ENCODE assay signal across 9 mouse cellular contexts in genomic region chr3:96409701-96410246, GRCm38 (mm10). TPM values are rescaled to one million over a fixed set of nuclear protein-coding genes. Genes with fewer than 3 reads are reported as not detected.
A peak's percentile ranks its signal among the peaks of the same experiment; 100 is the strongest.
DNase-seq lines count a peak whose midpoint lies in the region; ATAC-seq and TF ChIP-seq lines count a peak whose summit lies in the region.
"Had no signal": no experiment of that assay in that cellular context is flagged by ENCODE, and none has a peak within 500 bp of the region (broad histone marks: within the 10 kb centered on the region; RNA-seq: fewer than 3 reads in every experiment).

No protein-coding gene starts in this region.

- 3% methylated on average over 31 of the region's 31 CpGs for whole genome bisulfite sequencing in hindbrain, embryonic 10.5 days
- WGBS in hindbrain, embryonic 14.5 days: 3% methylated on average over 31 of the region's 31 CpGs
- 4% methylated on average over 31 of the region's 31 CpGs for WGBS in hindbrain, postnatal 0 days
- WGBS in midbrain, embryonic 13.5 days: 5% methylated on average over 31 of the region's 31 CpGs

- H3K4me3 ChIP-seq in hindbrain, embryonic 10.5 days: peak overlapping the region; percentile 36
- H3K4me3 ChIP-seq in hindbrain, embryonic 14.5 days (replicated peaks; ENCODE audit: low read length): no peak overlapping the region
- H3K4me3 ChIP-seq in hindbrain, postnatal 0 days (ENCODE audit: low read length): no peak overlapping the region
- H3K4me3 ChIP-seq in midbrain, embryonic 13.5 days (replicated peaks): 0 out of 2 replicates have a peak overlapping the region, but pooled peaks have one; percentile 12

- 0 out of 2 replicates have a peak overlapping the region, but pooled peaks have one; percentile 41 for H3K27ac ChIP-seq in hindbrain, embryonic 10.5 days
- no peak overlapping the region for H3K27ac ChIP-seq in hindbrain, embryonic 14.5 days
- H3K27ac ChIP-seq in hindbrain, postnatal 0 days: no peak overlapping the region
- H3K27ac ChIP-seq in midbrain, embryonic 13.5 days: no peak overlapping the region

- no peak overlapping the region for H3K4me2 ChIP-seq in hindbrain, embryonic 14.5 days (replicated peaks)
- peak overlapping the region; percentile 21; the same call in 1 of the 2 replicates for H3K4me2 ChIP-seq in hindbrain, postnatal 0 days (ENCODE audit: low read depth, low read length)
- no peak overlapping the region; the same call in 1 of the 2 replicates for H3K4me2 ChIP-seq in midbrain, embryonic 13.5 days (replicated peaks)

- H3K9ac ChIP-seq in hindbrain, embryonic 14.5 days: no peak overlapping the region
- H3K9ac ChIP-seq in hindbrain, postnatal 0 days (replicated peaks; ENCODE audit: low read length): no peak overlapping the region
- no peak overlapping the region for H3K9ac ChIP-seq in midbrain, embryonic 13.5 days (replicated peaks)

- TF ChIP-seq CTCF in hindbrain, postnatal 0 days (IDR thresholded peaks at IDR 0.05; ENCODE audit: low read depth): no peak; the same call in 1 of the 2 replicates

- peaks cover 3% of the 10 kb centered on the region; the same call in 1 of the 2 replicates for H3K9me3 ChIP-seq in hindbrain, embryonic 10.5 days
- H3K9me3 ChIP-seq in hindbrain, embryonic 14.5 days (ENCODE audit: control insufficient read depth, low read length): no peaks in the 10 kb centered on the region
- no peaks in the 10 kb centered on the region for H3K9me3 ChIP-seq in hindbrain, postnatal 0 days (ENCODE audit: low read length)
- no peaks in the 10 kb centered on the region for H3K9me3 ChIP-seq in midbrain, embryonic 13.5 days

- ATAC-seq in hindbrain, embryonic 14.5 days (ENCODE audit: low FRiP score): no peak; the same call in 1 of the 2 replicates
- ATAC-seq in common myeloid progenitor, adult 5-6 weeks (replicated peaks; ENCODE audit: low read depth, poor library complexity, severe bottlenecking): peak; percentile 37; the same call in 1 of the 2 replicates
- no peak for ATAC-seq in hindbrain, postnatal 0 days
- ATAC-seq in midbrain, embryonic 13.5 days: no peak
- ATAC-seq in megakaryocyte-erythroid progenitor cell, adult 5-6 weeks (replicated peaks; ENCODE audit: low FRiP score, low TSS enrichment, poor library complexity, severe bottlenecking): no peak

- peaks cover 67% of the 10 kb centered on the region for H3K27me3 ChIP-seq in hindbrain, embryonic 10.5 days (ENCODE audit: insufficient read depth, poor library complexity, severe bottlenecking)
- peaks cover 65% of the 10 kb centered on the region for H3K27me3 ChIP-seq in hindbrain, embryonic 14.5 days (ENCODE audit: control insufficient read depth, insufficient read depth, low read length)
- H3K27me3 ChIP-seq in hindbrain, postnatal 0 days (ENCODE audit: insufficient read depth, low read length): peaks cover 51% of the 10 kb centered on the region
- peaks cover 67% of the 10 kb centered on the region for H3K27me3 ChIP-seq in midbrain, embryonic 13.5 days

- peak; percentile 59 for DNase-seq in hindbrain, embryonic 10.5 days (ENCODE audit: low spot score)
- DNase-seq in hindbrain, embryonic 14.5 days (ENCODE audit: low spot score): no peak
- no peak for DNase-seq in hindbrain, postnatal 0 days (ENCODE audit: low spot score)
- no peak for DNase-seq in layer of hippocampus, postnatal 25 days (ENCODE audit: extremely low spot score in 1 of 2, low spot score in 1 of 2)
- no peak for DNase-seq in spleen, adult 12 weeks (ENCODE audit: low spot score)

- H3K36me3 ChIP-seq in hindbrain, embryonic 10.5 days: peaks cover 8% of the 10 kb centered on the region; the same call in 1 of the 2 replicates
- H3K36me3 ChIP-seq in hindbrain, embryonic 14.5 days (replicated peaks; ENCODE audit: control insufficient read depth, insufficient read depth): no peaks in the 10 kb centered on the region
- no peaks in the 10 kb centered on the region for H3K36me3 ChIP-seq in hindbrain, postnatal 0 days (ENCODE audit: insufficient read depth, low read length)
- H3K36me3 ChIP-seq in midbrain, embryonic 13.5 days: no peaks in the 10 kb centered on the region

- H3K4me1 ChIP-seq in hindbrain, embryonic 10.5 days (replicated peaks): peaks cover 23% of the 10 kb centered on the region
- H3K4me1 ChIP-seq in hindbrain, embryonic 14.5 days (replicated peaks; ENCODE audit: control insufficient read depth, insufficient read depth, low read length): 0 out of 2 replicates have a peak, but pooled peaks cover 3% of the 10 kb centered on the region
- H3K4me1 ChIP-seq in hindbrain, postnatal 0 days (ENCODE audit: insufficient read depth, low read length): no peaks in the 10 kb centered on the region
- peaks cover 16% of the 10 kb centered on the region for H3K4me1 ChIP-seq in midbrain, embryonic 13.5 days (replicated peaks)

RNA-seq across cellular contexts. Expression of gene BC107364, which starts 42.3 kb away (rescaled TPM):
- 0.25 TPM in 1 of 2 replicates, not detected in the other for polyA plus RNA-seq in hindbrain, embryonic 10.5 days (2016; fragmentation: Nextera tagmentation; extraction: Ambion mirVana)
- not detected in 2 replicates for polyA plus RNA-seq in hindbrain, embryonic 14.5 days (2014; fragmentation: Nextera tagmentation; extraction: Ambion mirVana)
- total RNA-seq in common myeloid progenitor, adult 5-6 weeks (2017): not detected in 2 replicates
- not detected in 2 replicates for total RNA-seq in hindbrain, postnatal 0 days (2014; rRNA removed)
- polyA plus RNA-seq in hindbrain, postnatal 0 days (2015; fragmentation: Nextera tagmentation; extraction: Ambion mirVana): not detected in 2 replicates
- not detected in 2 replicates for polyA plus RNA-seq in midbrain, embryonic 13.5 days (2015; fragmentation: Nextera tagmentation; extraction: Ambion mirVana)
- not detected for total RNA-seq in layer of hippocampus, postnatal 25 days (2021)
- total RNA-seq in megakaryocyte-erythroid progenitor cell, adult 5-6 weeks (2014; fragmentation: Nextera tagmentation): not detected in 2 replicates
- total RNA-seq in megakaryocyte-erythroid progenitor cell, adult 5-6 weeks (2017): not detected in 2 replicates
- total RNA-seq: hematopoietic stem cell, adult 5-6 weeks had no signal

Comparison
In these comparisons a context has a peak if more than half of its experiments do, and no peak if none do; other contexts are left out.
1. H3K4me3 ChIP-seq: peak in hindbrain, embryonic 10.5 days (single experiment) and midbrain, embryonic 13.5 days (single experiment); none in hindbrain, embryonic 14.5 days (single experiment) and hindbrain, postnatal 0 days (single experiment).